Mouse (Mus musculus) bone marrow macrophage, adult 2 months (primary cell): ENCODE data around the gene 1700017N19Rik. TPM values are rescaled to one million over a fixed set of nuclear protein-coding genes. Genes with fewer than 3 reads are reported as not detected.

Source experiments
- H3K27ac ChIP-seq: 2 replicates; pipeline ENCODE4 v1.5.1; 2012; ENCODE audit warnings: low read depth, low read length; ENCODE audit not compliant: insufficient read depth
- H3K4me1 ChIP-seq: 2 replicates; pipeline ENCODE4 v1.6.1; 2012; ENCODE audit warnings: low read length; ENCODE audit not compliant: control insufficient read depth, insufficient read depth
- H3K4me3 ChIP-seq: 2 replicates; pipeline ENCODE4 v1.5.1; 2012; ENCODE audit warnings: mild to moderate bottlenecking, low read length, moderate library complexity; ENCODE audit not compliant: insufficient read depth
- CTCF ChIP-seq: IDR thresholded peaks from 2 replicates; pipeline ENCODE4 v1.5.1; 2012; ENCODE audit warnings: low read depth, mild to moderate bottlenecking, low read length, moderate library complexity
- POLR2A ChIP-seq: IDR thresholded peaks from 2 replicates; pipeline ENCODE4 v1.6.1; 2012; ENCODE audit warnings: mild to moderate bottlenecking, low read depth, low read length, borderline replicate concordance
- polyA plus RNA-seq: library from polyadenylated mRNA; stranded (reverse); fragments of >200 nt; gene quantifications from 2 replicates; pipeline ENCODE4 v1.2.4, GENCODE M21; 2012; ENCODE audit not compliant: missing spikeins, insufficient read depth, insufficient read length

The 1700017N19Rik gene
- polyA plus RNA-seq, 1 experiment = not detected

DNA sequence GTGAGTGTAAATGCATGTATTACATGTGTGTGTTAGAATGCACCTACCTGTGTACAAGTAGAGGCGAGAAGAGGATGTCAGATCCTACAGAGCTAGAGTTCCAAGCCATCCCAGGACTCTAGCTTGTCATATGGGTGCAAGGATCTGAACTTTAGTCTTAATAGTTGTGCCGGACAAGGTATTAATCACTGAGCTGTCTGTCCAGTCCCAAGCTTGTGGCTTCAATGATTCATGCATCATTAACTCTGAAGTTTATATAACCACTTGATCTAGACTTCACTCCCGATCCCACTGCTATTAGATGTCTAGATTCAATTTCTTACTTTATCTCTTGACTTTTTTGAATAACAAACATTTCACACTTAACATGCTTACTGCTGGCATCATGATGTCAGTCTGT, 8.1 kb downstream of the 1700017N19Rik start:
- Histone ChIP-seq H3K4me1 (no peaks in the 10 kb centered on the region), H3K27ac (no peak overlapping the region)
- no peak for TF ChIP-seq POLR2A
- TF ChIP-seq CTCF = no peak

DNA sequence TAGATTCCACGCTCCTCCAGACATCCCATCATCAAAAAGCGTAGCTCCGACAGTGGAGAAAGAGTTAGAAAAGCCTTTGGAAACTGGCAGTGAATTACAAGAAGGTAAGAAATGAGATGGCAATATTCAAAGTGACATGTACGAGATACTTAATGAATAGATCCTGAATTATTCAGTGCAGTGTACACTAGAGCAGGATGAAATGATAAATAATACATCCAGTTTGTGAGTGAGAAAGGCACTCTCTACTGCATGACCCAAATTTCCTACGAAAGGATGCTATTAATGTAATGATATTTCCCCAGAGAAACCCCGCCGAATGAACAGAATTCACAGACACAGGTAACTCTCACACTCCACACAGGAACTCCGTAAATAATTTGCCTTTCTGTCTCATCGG, 13.2 kb downstream of the 1700017N19Rik start:
- TF ChIP-seq CTCF = no peak
- TF ChIP-seq POLR2A = no peak
- H3K4me3 ChIP-seq = no peak overlapping the region
- H3K4me1 ChIP-seq = no peaks in the 10 kb centered on the region
- no peak overlapping the region for H3K27ac ChIP-seq

More for the DNA sequence above, 8.1 kb downstream of the 1700017N19Rik start:
- H3K4me3 ChIP-seq = no peak overlapping the region

DNA sequence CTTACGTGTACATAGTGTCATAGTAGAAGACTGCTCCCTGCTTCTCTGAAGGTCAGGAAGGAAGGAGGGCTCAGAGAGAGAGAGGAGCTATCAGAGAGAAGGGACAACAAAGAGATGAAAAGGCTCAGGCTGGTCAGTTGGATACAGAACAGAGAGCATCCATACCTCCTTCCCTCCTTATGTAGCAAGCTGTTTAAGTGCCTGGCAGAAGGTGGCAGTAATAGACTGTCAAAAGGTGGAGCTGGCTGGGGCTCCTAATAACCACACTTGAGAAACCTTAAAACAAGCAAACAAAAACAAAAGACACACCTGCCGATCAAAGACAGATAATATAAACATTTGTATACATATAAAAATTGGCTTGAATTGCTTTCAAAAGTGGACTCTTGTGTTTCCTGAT, 14.0 kb downstream of the 1700017N19Rik start:
- Histone ChIP-seq H3K4me3 (no peak overlapping the region), H3K4me1 (no peaks in the 10 kb centered on the region), H3K27ac (no peak overlapping the region)
- TF ChIP-seq POLR2A = no peak
- TF ChIP-seq CTCF = no peak

DNA sequence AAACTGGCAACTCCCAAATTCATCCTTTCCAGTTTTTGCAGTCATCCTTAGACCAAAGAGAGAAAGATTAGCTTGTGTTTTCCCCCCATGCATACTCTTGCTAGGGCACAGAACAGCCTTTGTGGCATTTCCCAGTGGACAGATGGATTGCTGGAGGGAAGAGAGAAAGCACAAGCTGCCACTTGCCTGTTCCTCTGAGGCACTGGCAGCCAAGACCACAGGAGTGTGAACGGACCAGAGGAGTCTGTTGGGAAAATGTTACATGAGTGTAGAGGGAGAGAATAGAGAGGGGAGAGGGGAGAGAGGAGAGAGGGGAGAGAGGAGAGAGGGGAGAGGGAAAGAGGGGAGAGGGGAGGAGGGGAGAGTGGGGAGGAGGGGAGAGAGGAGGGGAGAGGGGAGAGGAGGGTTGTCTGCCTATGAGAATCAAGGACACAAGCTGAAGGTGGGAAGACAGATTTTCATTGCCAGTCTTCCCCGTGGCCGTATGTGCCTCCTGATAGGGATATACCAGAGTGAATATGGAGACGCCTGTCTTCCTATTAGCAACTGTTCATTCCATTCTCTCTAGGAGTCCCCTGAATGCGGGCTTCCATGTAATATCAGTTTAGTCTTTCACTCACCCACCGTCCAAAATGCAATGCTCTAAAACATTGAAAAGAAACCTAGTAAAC, 27.1 kb downstream of the 1700017N19Rik start:
- TF ChIP-seq POLR2A (no peak), CTCF (no peak)
- Histone ChIP-seq H3K27ac (no peak overlapping the region), H3K4me1 (no peaks in the 10 kb centered on the region), H3K4me3 (no peak overlapping the region)

DNA sequence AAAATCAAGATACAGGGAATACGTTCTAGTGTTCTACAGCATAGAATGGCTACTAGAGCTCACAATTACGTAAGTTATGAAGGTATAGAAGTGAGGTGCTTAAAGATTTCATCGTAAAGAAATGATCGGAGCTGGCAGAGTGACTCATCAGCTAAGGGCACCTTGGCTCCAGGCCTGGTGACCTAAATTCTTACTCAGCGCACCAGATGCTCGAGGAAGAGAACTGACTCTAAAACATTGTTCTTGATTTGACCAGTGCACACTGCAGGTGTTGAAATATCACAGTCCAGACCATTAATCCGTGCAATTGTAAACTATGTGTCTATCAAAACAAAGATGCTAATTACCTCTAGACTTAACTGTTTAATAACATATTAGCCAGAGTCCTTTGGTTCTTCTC, 29.2 kb downstream of the 1700017N19Rik start:
- Histone ChIP-seq H3K4me1 (no peaks in the 10 kb centered on the region), H3K4me3 (no peak overlapping the region), H3K27ac (no peak overlapping the region)
- TF ChIP-seq POLR2A (no peak), CTCF (no peak)

DNA sequence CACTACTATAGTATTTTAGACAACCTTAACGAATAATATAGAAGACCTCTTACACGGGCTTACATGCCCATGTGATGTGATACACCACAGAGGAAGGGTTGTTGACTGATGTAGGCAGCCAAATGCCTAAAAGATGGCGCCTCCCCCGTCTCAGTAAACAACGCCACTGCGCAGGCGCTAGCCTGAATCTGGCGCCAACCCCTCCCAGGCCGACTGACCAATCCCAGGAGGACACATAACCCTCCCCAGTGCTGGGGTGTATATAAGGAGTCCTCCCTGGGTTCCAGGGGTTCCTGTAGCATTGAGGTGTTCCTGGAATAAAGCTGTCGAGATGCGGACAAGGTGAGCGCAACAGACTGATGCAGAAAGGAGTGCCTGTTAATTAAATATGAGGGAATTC, 29.8 kb downstream of the 1700017N19Rik start:
- no peaks in the 10 kb centered on the region for H3K4me1 ChIP-seq
- TF ChIP-seq POLR2A = no peak
- TF ChIP-seq CTCF = no peak
- no peak overlapping the region for H3K4me3 ChIP-seq
- H3K27ac ChIP-seq = no peak overlapping the region

DNA sequence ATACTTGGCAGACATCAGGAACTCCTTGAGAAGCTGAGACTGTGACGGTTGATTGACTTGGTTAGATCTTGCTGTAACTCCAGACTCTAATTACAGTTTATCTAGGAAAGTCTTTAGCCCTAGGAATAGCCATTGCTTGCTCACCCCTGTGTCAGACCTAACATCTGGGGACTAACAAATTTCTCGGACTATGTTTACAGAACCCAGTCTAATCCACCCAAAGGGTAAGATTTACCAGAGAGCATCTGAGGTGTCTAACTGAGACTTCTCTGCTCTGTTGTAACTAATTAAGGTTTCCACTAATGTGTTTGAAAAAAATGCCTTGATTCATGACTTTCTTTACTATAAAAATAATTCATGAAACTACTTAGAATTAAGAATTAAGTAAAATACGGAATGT, 32.2 kb downstream of the 1700017N19Rik start:
- no peak overlapping the region for H3K27ac ChIP-seq
- TF ChIP-seq CTCF (no peak), POLR2A (no peak)
- no peaks in the 10 kb centered on the region for H3K4me1 ChIP-seq
- H3K4me3 ChIP-seq = no peak overlapping the region

DNA sequence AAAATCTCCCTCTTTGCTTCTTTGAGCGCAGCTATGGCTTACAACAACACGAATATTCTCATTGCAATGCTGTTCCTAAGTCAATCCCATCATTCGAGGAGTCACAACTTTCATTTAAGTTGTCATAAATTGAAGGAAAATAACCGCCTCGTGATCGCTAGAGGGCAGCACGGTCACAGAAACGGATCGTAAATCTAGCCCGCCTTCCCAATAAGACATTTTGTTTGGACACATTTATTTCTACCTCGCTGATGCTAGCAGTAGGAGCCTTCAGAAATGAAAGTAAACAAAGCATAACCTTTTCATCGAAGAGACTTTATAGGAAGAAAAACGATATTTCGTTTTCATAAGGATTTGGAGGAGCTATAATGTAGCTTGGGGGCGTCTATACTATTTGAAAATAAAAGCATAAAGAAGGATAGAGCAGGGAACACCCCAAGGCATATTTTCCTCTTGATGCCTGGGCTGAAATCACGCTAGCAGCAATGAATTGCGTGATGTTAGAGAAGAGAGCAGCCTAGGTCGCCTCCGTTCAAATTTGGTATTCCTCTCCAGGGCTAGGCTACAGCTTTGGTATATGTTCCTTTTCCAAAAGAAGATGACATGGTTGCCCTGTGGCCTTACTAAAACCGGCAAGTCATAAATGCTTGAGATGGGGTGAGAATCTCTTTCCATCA, 39.6 kb downstream of the 1700017N19Rik start:
- Histone ChIP-seq H3K4me3 (no peak overlapping the region), H3K27ac (no peak overlapping the region), H3K4me1 (peaks cover 2% of the 10 kb centered on the region; the same call in 1 of the 2 replicates)
- TF ChIP-seq POLR2A (no peak), CTCF (peak; percentile 42; the same call in 1 of the 2 replicates)

DNA sequence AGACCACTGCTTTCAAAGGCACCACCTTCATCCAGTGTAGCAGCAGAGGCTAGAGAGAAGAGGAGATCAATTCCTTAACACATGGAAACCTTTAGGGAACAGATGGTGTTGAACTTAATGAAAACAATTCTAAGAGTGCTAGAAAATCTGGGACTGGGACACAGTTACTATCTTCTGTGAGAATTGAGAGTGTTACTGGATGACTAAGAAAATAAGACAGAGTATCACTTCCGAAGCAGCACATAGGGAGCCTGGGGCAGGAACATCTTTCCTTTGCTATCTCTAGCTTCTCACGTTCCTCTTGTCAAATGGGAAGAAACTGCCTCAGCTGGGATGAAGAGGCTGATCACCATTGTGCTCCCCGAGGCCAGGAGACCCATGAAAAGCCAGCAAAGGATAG, 52.6 kb downstream of the 1700017N19Rik start:
- TF ChIP-seq POLR2A (no peak), CTCF (no peak)
- H3K4me3 ChIP-seq = no peak overlapping the region
- H3K4me1 ChIP-seq = no peaks in the 10 kb centered on the region
- H3K27ac ChIP-seq = no peak overlapping the region

DNA sequence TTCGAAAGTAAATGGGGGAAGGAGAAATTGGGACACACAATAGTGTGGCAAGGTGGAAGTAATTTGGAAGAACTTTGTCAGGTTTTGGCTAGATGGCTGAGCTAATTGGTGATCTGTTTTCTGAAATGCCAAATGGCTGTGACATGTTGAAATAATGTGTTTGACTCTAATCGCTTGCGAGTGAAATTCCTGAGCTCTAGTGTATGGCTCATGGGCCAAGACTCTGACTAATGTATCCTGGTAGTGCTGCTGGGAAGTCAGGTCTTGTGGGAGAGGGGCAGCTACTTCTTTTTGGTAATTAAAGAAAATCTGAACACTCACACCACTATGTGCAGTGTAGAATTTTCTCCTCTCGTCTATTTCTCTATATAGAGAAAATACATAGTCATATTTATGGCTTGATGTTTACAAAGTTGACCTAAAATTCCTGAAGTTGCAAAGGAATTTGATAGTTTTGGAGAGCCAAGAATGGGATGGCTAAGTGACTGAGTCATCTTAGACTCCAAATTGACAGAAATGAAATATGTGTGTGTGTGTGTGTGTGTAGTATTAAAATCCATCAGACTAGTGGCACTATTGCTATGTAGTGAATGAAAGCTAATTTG, 55.1 kb downstream of the 1700017N19Rik start:
- H3K4me3 ChIP-seq = no peak overlapping the region
- no peaks in the 10 kb centered on the region for H3K4me1 ChIP-seq
- no peak overlapping the region for H3K27ac ChIP-seq
- TF ChIP-seq CTCF = no peak
- no peak for TF ChIP-seq POLR2A

DNA sequence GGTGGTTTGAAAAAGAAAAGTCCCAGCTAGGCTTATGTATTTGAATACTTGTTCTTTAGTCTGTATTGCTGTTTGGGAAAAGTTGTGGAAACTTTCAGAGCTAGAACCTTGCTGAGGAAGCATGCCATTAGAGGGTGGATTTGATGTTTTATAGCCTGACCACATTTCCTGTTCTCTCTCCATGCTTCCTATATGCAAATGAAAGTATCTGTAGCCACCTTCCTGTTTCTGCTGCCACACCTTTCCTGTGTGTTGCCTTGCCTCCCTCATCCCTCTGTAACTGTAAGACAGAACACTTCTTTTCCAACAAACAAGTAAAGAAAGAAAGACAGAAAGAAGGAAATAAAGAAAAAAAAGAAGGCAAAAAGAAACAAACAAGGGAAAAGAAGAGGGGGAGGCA, 63.9 kb downstream of the 1700017N19Rik start:
- Histone ChIP-seq H3K4me3 (no peak overlapping the region), H3K27ac (no peak overlapping the region), H3K4me1 (no peaks in the 10 kb centered on the region)
- no peak for TF ChIP-seq CTCF
- no peak for TF ChIP-seq POLR2A
